Mouse (Mus musculus) adrenal gland, postnatal 10 days (tissue): Measurements from ENCODE around the gene Polr2f. TPM values are rescaled to one million over a fixed set of nuclear protein-coding genes. Genes with fewer than 3 reads are reported as not detected.

ENCODE experiments used
- DNase-seq: peaks from one replicate; pipeline ENCODE4 v3.0.0; 2021; ENCODE audit warnings: mixed read lengths
- long read RNA-seq, 2 experiments: library from polyadenylated mRNA; stranded (forward); transcript quantifications; one replicate each; pipeline ENCODE4 v2.0.0; 2021
- total RNA-seq, 2 experiments: library from RNA; stranded (reverse); gene quantifications; 2 replicates each; pipeline ENCODE4 v1.2.3; 2021

Polr2f gene
- 100 to 1,000 TPM; 145 TPM for total RNA-seq
- long read RNA-seq, experiment 1, transcript Polr2f-204 (1 exons, 1,958 nt) = minor isoform, 39 of 129 reads
- long read RNA-seq, experiment 1, transcript Polr2f-205 (5 exons, 885 nt) = major isoform, 82 of 129 reads
- long read RNA-seq, experiment 1, partial matches to known transcripts = 3 of 129 reads
- long read RNA-seq, experiment 1, other reads (novel, unspliced or antisense) = 1 of 129 reads
- long read RNA-seq, experiment 2, transcript Polr2f-202 (2 exons, 509 nt) = minor isoform, 6 of 63 reads
- long read RNA-seq, experiment 2, transcript Polr2f-205 (5 exons, 885 nt) = major isoform, 50 of 63 reads
- long read RNA-seq, experiment 2, partial matches to known transcripts = 2 of 63 reads
- long read RNA-seq, experiment 2, other reads (novel, unspliced or antisense) = 3 of 63 reads

- peak; percentile 96 for DNase-seq
Observed at GRCm38 (mm10) chr15:79140866-79141565, at the start of gene Polr2f, which contains the start of gene 1700088E04Rik. Gene Polr2f, plus strand, starts transcription at chr15:79141009. Gene 1700088E04Rik, minus strand, starts transcription at chr15:79141253.

- DNase-seq = no peak
Observed at GRCm38 (mm10) chr15:79092284-79092683, 48.5 kb upstream of the Polr2f start.

GRCm38 (mm10) chr15:79093083-79093839, 47.5 kb upstream of the Polr2f start:
- peak; percentile 67 for DNase-seq

- no peak for DNase-seq
Observed at GRCm38 (mm10) chr15:79095483-79095882, 45.3 kb upstream of the Polr2f start.

- peak; percentile 55 for DNase-seq
Observed at GRCm38 (mm10) chr15:79096556-79096955, 44.3 kb upstream of the Polr2f start.

GRCm38 (mm10) chr15:79097135-79097534, 43.7 kb upstream of the Polr2f start:
- no peak for DNase-seq

GRCm38 (mm10) chr15:79097611-79098025, 43.2 kb upstream of the Polr2f start:
- DNase-seq = peak; percentile 82

GRCm38 (mm10) chr15:79098220-79098619, 42.6 kb upstream of the Polr2f start:
- no peak for DNase-seq

- no peak for DNase-seq
Observed at GRCm38 (mm10) chr15:79098868-79099267, 41.9 kb upstream of the Polr2f start.

GRCm38 (mm10) chr15:79099456-79099855, 41.4 kb upstream of the Polr2f start:
- DNase-seq = no peak

GRCm38 (mm10) chr15:79100391-79100790, 40.4 kb upstream of the Polr2f start:
- no peak for DNase-seq

- no peak for DNase-seq
Observed at GRCm38 (mm10) chr15:79101531-79101930, 39.3 kb upstream of the Polr2f start.

GRCm38 (mm10) chr15:79103264-79103663, 37.5 kb upstream of the Polr2f start:
- DNase-seq = no peak

GRCm38 (mm10) chr15:79105804-79106203, 35.0 kb upstream of the Polr2f start:
- no peak for DNase-seq

- DNase-seq = peak; percentile 14
Observed at GRCm38 (mm10) chr15:79107966-79108365, 32.8 kb upstream of the Polr2f start.

GRCm38 (mm10) chr15:79108421-79109320, 32.1 kb upstream of the Polr2f start, which contains the start of gene Micall1:
Gene Micall1, plus strand, starts transcription at chr15:79108898.
- peak; percentile 89 for DNase-seq

- DNase-seq = no peak
Observed at GRCm38 (mm10) chr15:79109321-79109934, 31.4 kb upstream of the Polr2f start.

GRCm38 (mm10) chr15:79110031-79110430, 30.8 kb upstream of the Polr2f start:
- no peak for DNase-seq

GRCm38 (mm10) chr15:79110528-79110927, 30.3 kb upstream of the Polr2f start:
- DNase-seq = no peak

- peak; percentile 75 for DNase-seq
Observed at GRCm38 (mm10) chr15:79111774-79112173, 29.0 kb upstream of the Polr2f start.

- DNase-seq = no peak
Observed at GRCm38 (mm10) chr15:79115276-79115675, 25.5 kb upstream of the Polr2f start.
